Comparison of ENCODE assay signal across 16 mouse cellular contexts in genomic region chr1:184064306-184064705, GRCm38 (mm10). TPM values are rescaled to one million over a fixed set of nuclear protein-coding genes. Genes with fewer than 3 reads are reported as not detected.
DNase-seq lines count a peak whose midpoint lies in the region; ATAC-seq and TF ChIP-seq lines count a peak whose summit lies in the region.
"Had no signal": no experiment of that assay in that cellular context is flagged by ENCODE, and none has a peak within 500 bp of the region (broad histone marks: within the 10 kb centered on the region; RNA-seq: fewer than 3 reads in every experiment).

No protein-coding gene starts in this region.

- no peaks in the 10 kb centered on the region for H3K27me3 ChIP-seq in heart, adult 2 months (ENCODE audit: control insufficient read depth, insufficient read depth, low read length)
- H3K27me3 ChIP-seq in heart, embryonic 15.5 days, result no peaks in the 10 kb centered on the region
- H3K27me3 ChIP-seq in forebrain, embryonic 12.5 days, result no peaks in the 10 kb centered on the region
- H3K27me3 ChIP-seq: embryonic facial prominence, embryonic 12.5 days; forebrain, embryonic 15.5 days had no signal

- 0 out of 2 replicates have a peak, but pooled peaks cover 1% of the 10 kb centered on the region for H3K79me2 ChIP-seq in heart, adult 2 months (replicated peaks; ENCODE audit: control insufficient read depth, insufficient read depth, low read length)

- DNase-seq in heart, adult 2 months, result peak in 1 of 2 experiments; percentile 20
- DNase-seq in heart, adult 18-20 months, result no peak
- peak; percentile 51 to 75 for DNase-seq in thymus, adult 18-20 months
- no peak for DNase-seq in urinary bladder, postnatal 10 days (ENCODE audit: low spot score)
- DNase-seq in right cerebral cortex, postnatal 14 days, result no peak
- DNase-seq: adrenal gland, adult 2 months; cerebellum, adult 9-11 months; kidney, adult 11 months; spleen, adult 18-20 months had no signal

- H3K9me3 ChIP-seq in heart, embryonic 15.5 days (replicated peaks), result no peaks in the 10 kb centered on the region
- H3K9me3 ChIP-seq in forebrain, embryonic 12.5 days, result no peaks in the 10 kb centered on the region
- H3K9me3 ChIP-seq: embryonic facial prominence, embryonic 12.5 days; forebrain, embryonic 15.5 days had no signal

- intact Hi-C loops in heart, adult 2 months (cut with DNase I), result no loop called here

- 0 out of 2 replicates have a peak overlapping the region, but pooled peaks have one; percentile 3 for H3K4me2 ChIP-seq in heart, embryonic 15.5 days
- no peak overlapping the region for H3K4me2 ChIP-seq in forebrain, embryonic 12.5 days
- H3K4me2 ChIP-seq: embryonic facial prominence, embryonic 12.5 days; forebrain, embryonic 15.5 days; liver, embryonic 11.5 days had no signal

- no peak for TF ChIP-seq CTCF in heart, adult 2 months (IDR thresholded peaks at IDR 0.05)

- H3K4me1 ChIP-seq in heart, adult 2 months (ENCODE audit: control insufficient read depth, insufficient read depth, low read length), result peaks cover 2% of the 10 kb centered on the region
- H3K4me1 ChIP-seq in heart, embryonic 15.5 days (replicated peaks), result peaks cover 48% of the 10 kb centered on the region
- peaks cover 28% of the 10 kb centered on the region for H3K4me1 ChIP-seq in forebrain, embryonic 12.5 days
- H3K4me1 ChIP-seq: embryonic facial prominence, embryonic 12.5 days had no signal

- TF ChIP-seq POLR2A in heart, adult 2 months (IDR thresholded peaks at IDR 0.05; ENCODE audit: insufficient read depth, low read depth, low read length), result no peak

- no peak overlapping the region for H3K9ac ChIP-seq in heart, adult 2 months (ENCODE audit: low read depth, low read length)
- H3K9ac ChIP-seq in heart, embryonic 15.5 days, result no peak overlapping the region
- H3K9ac ChIP-seq in forebrain, embryonic 12.5 days, result no peak overlapping the region
- H3K9ac ChIP-seq: embryonic facial prominence, embryonic 12.5 days; forebrain, embryonic 15.5 days had no signal

- no peak overlapping the region for H3K4me3 ChIP-seq in heart, adult 2 months
- no peak overlapping the region for H3K4me3 ChIP-seq in heart, embryonic 15.5 days
- H3K4me3 ChIP-seq in forebrain, embryonic 12.5 days (replicated peaks), result no peak overlapping the region
- H3K4me3 ChIP-seq: embryonic facial prominence, embryonic 12.5 days; forebrain, embryonic 15.5 days; myocyte had no signal

- peak; percentile 68 for ATAC-seq in CD4-positive, CD25-positive, alpha-beta regulatory T cell, adult 4 months
- peak; percentile 68; the same call in 1 of the 2 replicates for ATAC-seq in heart, embryonic 15.5 days (replicated peaks; ENCODE audit: insufficient number of reproducible peaks, insufficient read depth, low FRiP score, low read depth)
- no peak for ATAC-seq in forebrain, embryonic 12.5 days (ENCODE audit: low FRiP score)
- ATAC-seq: forebrain, embryonic 15.5 days had no signal

- H3K27ac ChIP-seq in heart, adult 2 months, result peak overlapping the region; percentile 23
- H3K27ac ChIP-seq in heart, embryonic 15.5 days, result peak overlapping the region; percentile 76
- H3K27ac ChIP-seq in forebrain, embryonic 12.5 days, result no peak overlapping the region
- H3K27ac ChIP-seq: embryonic facial prominence, embryonic 12.5 days had no signal

- peaks cover 5% of the 10 kb centered on the region for H3K36me3 ChIP-seq in heart, adult 2 months (ENCODE audit: control insufficient read depth, insufficient read depth, low read length)
- peaks cover 4% of the 10 kb centered on the region; the same call in 1 of the 2 replicates for H3K36me3 ChIP-seq in heart, embryonic 15.5 days
- peaks cover 5% of the 10 kb centered on the region for H3K36me3 ChIP-seq in forebrain, embryonic 12.5 days (replicated peaks)
- H3K36me3 ChIP-seq: embryonic facial prominence, embryonic 12.5 days; forebrain, embryonic 15.5 days had no signal

- TF ChIP-seq EP300 in heart, adult 2 months (IDR thresholded peaks at IDR 0.05; ENCODE audit: insufficient read depth, low read depth, low read length), result no peak

- WGBS in heart, adult 2 months, result 56% methylated on average over 7 of the region's 7 CpGs
- 36% methylated on average over 7 of the region's 7 CpGs for WGBS in heart, embryonic 15.5 days
- WGBS in forebrain, embryonic 12.5 days, result 87% methylated on average over 7 of the region's 7 CpGs

RNA-seq across cellular contexts. Expression of gene 1700056E22Rik, which starts 30.2 kb away (rescaled TPM):
- total RNA-seq in heart, adult 2 months (2021), result under 1 TPM; 0.25 to 0.84 TPM
- polyA plus RNA-seq in heart, adult 2 months (2012; rRNA removed), result 0.44 and 1.5 TPM in 2 replicates
- 1 to 10 TPM in 1 of 2 experiments, under 1 TPM in 1; 0.55 to 1.6 TPM for total RNA-seq in heart, adult 18-20 months (2021)
- polyA plus RNA-seq in CD4-positive, CD25-positive, alpha-beta regulatory T cell, adult 4 months (2017; shearing (Covaris generic)), result under 1 TPM in 1 of 2 experiments, not detected in 1; 0.94 TPM
- polyA plus RNA-seq in heart, embryonic 15.5 days (2015; fragmentation: Nextera tagmentation; extraction: Ambion mirVana), result 1.7 and 2.1 TPM in 2 replicates
- polyA plus RNA-seq in forebrain, embryonic 12.5 days (2016; fragmentation: Nextera tagmentation; extraction: Ambion mirVana), result 1.9 and 2.5 TPM in 2 replicates

RNA-seq across cellular contexts. Expression of gene Dusp10, which starts 51.2 kb away (rescaled TPM):
- 1 to 10 TPM; 5.0 to 7.9 TPM for total RNA-seq in heart, adult 2 months (2021)
- 14.1 and 16.3 TPM in 2 replicates for polyA plus RNA-seq in heart, adult 2 months (2012; rRNA removed)
- 1 to 10 TPM; 3.6 to 5.0 TPM for total RNA-seq in heart, adult 18-20 months (2021)
- 10 to 100 TPM; 17.7 to 21.3 TPM for polyA plus RNA-seq in CD4-positive, CD25-positive, alpha-beta regulatory T cell, adult 4 months (2017; shearing (Covaris generic))
- polyA plus RNA-seq in heart, embryonic 15.5 days (2015; fragmentation: Nextera tagmentation; extraction: Ambion mirVana), result 10.5 and 14.0 TPM in 2 replicates
- polyA plus RNA-seq in forebrain, embryonic 12.5 days (2016; fragmentation: Nextera tagmentation; extraction: Ambion mirVana), result 10.2 and 11.4 TPM in 2 replicates

Comparison
In these comparisons a context has a peak if more than half of its experiments do, and no peak if none do; other contexts are left out.
1. DNase-seq: peak in thymus, adult 18-20 months (2 of 2); none in heart, adult 18-20 months (0 of 2), urinary bladder, postnatal 10 days (single experiment) and right cerebral cortex, postnatal 14 days (single experiment).